Mouse (Mus musculus): ENCODE results near the gene Ddx49.

Ddx49 gene

DNA sequence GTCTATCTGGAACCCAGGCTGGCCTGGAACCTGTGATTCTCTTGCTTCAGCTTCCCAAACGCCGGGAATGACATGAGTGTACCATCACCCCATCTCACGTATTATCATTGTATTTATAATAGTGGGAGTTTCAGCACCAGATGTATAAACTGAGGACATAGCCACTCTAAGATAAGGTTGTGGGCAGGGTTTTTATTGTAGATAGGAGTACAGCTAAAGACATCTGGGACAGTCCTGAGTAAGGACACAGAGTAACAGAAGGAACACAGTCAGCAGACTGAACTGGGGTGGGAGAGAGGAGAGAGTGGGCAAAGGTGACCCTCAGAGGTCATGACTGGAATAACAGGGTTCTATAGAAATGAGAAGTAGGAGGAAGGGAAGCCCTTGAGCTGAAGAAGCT, 34.6 kb downstream of the Ddx49 start:
- DNase-seq (ENCODE audit: low read depth in 2 of 2, low spot score in 2 of 2): no peak

GRCm38 (mm10) chr8:70259043-70259442, 43.2 kb downstream of the Ddx49 start:
- DNase-seq (ENCODE audit: low read depth in 2 of 2, low spot score in 2 of 2): no peak

GRCm38 (mm10) chr8:70258600-70258999, 43.7 kb downstream of the Ddx49 start:
- DNase-seq (ENCODE audit: low read depth in 2 of 2, low spot score in 2 of 2): no peak

DNA sequence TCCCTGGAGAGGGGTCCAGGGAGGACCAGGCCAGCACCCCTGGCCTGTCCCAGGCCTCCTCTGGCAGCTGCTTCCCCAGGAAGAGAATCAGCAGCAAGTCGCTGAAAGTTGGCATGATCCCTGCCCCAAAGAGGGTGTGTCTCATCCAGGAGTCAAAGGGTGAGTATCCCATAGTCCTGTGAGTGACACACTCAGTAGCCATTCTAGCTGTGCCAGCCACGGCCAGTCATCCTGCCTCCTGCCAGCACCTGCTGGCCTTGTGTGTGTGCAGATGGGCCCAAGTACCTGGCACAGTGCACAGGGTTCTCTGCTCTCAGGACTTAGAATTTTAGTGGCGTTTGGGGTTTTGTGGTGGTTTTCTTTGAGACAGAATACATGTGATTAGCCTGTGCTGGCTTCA, 44.8 kb downstream of the Ddx49 start:
- no peak for DNase-seq (ENCODE audit: low read depth in 2 of 2, low spot score in 2 of 2)

DNA sequence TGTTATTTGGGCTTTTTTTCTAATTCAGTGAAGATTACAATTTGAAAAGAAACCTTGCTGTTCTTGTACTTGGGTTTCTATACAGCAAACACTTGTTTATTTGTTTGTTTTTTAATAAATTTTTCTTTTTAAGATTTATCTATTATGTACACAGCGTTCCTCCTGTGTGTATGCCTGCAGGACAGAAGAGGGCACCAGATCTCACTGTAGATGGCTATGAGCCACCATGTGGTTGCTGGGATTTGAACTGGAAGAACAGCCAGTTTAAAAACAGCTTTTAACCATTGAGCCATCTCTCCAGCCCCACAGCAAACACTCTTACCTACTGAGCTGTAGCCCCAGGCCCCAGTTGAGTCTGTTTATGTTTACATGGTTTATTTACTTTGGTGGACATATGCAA, 47.7 kb downstream of the Ddx49 start:
- DNase-seq (ENCODE audit: low read depth in 2 of 2, low spot score in 2 of 2): no peak

DNA sequence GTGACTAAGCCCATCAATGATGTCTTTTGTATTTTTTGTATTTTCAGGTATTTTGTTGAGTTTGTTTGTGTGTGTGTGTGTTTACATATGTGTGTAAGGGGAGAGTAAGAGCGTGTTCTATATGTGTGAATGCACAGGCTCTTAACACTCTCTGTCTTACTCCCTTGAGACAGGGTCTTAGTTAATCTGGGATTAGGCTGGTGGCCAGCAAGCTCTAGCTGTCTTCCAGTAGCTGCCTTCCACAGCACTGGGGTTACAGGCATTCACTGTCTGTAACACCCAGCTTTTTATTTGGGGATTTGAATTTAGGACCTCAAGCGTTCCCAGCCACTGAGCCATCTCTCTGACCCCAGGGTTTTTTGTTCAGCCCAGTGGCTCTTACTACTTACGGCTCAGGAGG, 54.4 kb downstream of the Ddx49 start:
- no peak for DNase-seq (ENCODE audit: low read depth in 2 of 2, low spot score in 2 of 2)

DNA sequence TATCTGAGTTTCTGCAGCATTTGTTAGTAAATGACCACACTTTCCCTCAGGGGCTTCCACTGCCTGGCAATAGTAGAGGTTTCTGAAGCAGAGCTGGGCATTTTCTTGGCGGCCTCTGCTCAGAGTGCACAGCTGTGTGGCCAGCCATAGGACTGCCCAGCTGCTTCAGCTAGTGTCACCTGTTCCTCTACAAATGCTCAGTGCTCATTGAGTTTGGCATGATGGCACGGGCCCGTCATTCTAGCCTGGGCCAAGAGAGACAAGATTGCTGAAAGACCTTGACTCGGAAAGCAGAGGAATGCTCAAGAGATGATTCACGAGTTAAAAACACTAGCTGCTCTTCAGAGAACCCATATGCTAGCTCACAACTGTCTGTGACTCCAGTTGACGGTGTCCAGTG, 55.7 kb downstream of the Ddx49 start:
- DNase-seq (ENCODE audit: low read depth in 2 of 2, low spot score in 2 of 2): no peak
